Mouse (Mus musculus) cortical plate, adult 2 months (tissue): ENCODE measurements around the gene Ssu72. TPM values are rescaled to one million over a fixed set of nuclear protein-coding genes. Genes with fewer than 3 reads are reported as not detected.
A peak's percentile ranks its signal among the peaks of the same experiment; 100 is the strongest.
"Not testable (repeated sequence)": the region's sequence is repeated elsewhere in the genome, so short reads cannot be mapped to it uniquely, and the experiment has no call there.

ENCODE experiments used
- H3K27ac ChIP-seq: fragments of 200-500 bp; 2 replicates; pipeline ENCODE4 v1.5.1; 2012; ENCODE audit warnings: low read length, control low read depth, inconsistent platforms; ENCODE audit not compliant: insufficient read depth
- H3K4me1 ChIP-seq: fragments of 200-500 bp; 2 replicates; pipeline ENCODE4 v1.6.1; 2011; ENCODE audit warnings: low read length; ENCODE audit not compliant: control insufficient read depth, insufficient read depth
- H3K4me3 ChIP-seq: fragments of 200-500 bp; 2 replicates; pipeline ENCODE4 v1.5.1; 2011; ENCODE audit warnings: mild to moderate bottlenecking, low read length, control low read depth; ENCODE audit not compliant: insufficient read depth
- CTCF ChIP-seq: fragments of 200-500 bp; IDR thresholded peaks from 2 replicates; pipeline ENCODE4 v1.5.1; 2011; ENCODE audit warnings: mild to moderate bottlenecking, control low read depth, low read length; ENCODE audit not compliant: insufficient read depth; ENCODE audit errors: extremely low read depth
- POLR2A ChIP-seq: fragments of 200-500 bp; IDR thresholded peaks from 2 replicates; pipeline ENCODE4 v1.6.1; 2011; ENCODE audit warnings: mild to moderate bottlenecking, low read length, control low read depth; ENCODE audit not compliant: insufficient read depth; ENCODE audit errors: extremely low read depth
- polyA plus RNA-seq: library from polyadenylated mRNA; depleted of rRNA; stranded (reverse); fragments of >200 nt; gene quantifications from 2 replicates; pipeline ENCODE4 v1.2.3, GENCODE M21; 2012

Gene Ssu72
- polyA plus RNA-seq, 1 experiment: 138 TPM

GRCm38 (mm10) chr4:155734951-155735702 is 30.5 kb downstream of the Ssu72 start:
- H3K27ac ChIP-seq: peak overlapping the region; percentile 54
- TF ChIP-seq POLR2A (no peak), CTCF (no peak)
- peak overlapping the region; percentile 52 for H3K4me3 ChIP-seq
- peaks cover 11% of the 10 kb centered on the region for H3K4me1 ChIP-seq

DNA sequence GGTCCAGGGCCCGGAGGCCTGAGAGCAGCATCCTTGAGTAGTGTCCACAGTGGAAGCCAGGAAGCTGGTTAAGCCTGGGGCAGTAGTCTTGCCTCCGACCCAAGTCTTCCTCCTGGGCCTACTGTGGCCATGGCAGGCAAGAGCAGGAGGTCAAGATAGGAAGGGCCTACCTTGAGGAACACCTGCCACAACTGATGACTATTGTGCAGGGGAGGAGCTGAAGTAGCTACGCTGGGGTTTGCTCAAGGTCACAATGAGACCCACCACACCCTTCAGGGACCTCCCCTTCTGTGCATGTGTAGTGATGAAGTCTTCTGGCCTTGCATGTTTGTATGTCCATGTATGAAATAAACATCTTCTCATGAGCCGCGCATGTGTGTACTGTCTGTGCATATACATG is 31.2 kb downstream of the Ssu72 start:
- TF ChIP-seq POLR2A (no peak), CTCF (no peak)
- Histone ChIP-seq H3K27ac (peak overlapping the region; percentile 54; the same call in 1 of the 2 replicates), H3K4me3 (peak overlapping the region; percentile 52), H3K4me1 (peaks cover 11% of the 10 kb centered on the region)

DNA sequence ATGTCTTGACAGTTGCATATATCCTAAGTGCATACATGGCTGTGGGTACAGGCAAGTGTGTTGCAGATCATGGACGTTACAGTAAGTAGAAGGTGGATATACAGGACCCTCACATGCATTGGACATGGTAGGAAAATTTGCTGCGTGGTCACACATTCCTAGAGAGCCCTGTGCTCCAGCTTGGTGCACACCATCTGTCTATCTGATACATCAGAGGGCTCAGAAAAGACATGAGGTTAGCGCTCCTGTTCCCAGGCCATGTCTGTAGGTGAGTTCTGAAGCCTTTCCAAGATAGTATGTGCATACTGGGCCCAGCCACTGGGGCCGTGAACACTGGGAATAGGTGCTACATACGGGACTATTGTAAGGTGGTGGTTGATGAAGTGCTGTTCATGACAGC is 31.8 kb downstream of the Ssu72 start:
- Histone ChIP-seq H3K4me1 (peaks cover 11% of the 10 kb centered on the region), H3K27ac (no peak overlapping the region), H3K4me3 (peak overlapping the region; percentile 52; the same call in 1 of the 2 replicates)
- TF ChIP-seq POLR2A (no peak), CTCF (no peak)

GRCm38 (mm10) chr4:155738262-155738661 is 33.7 kb downstream of the Ssu72 start:
- Histone ChIP-seq H3K4me1 (peaks cover 11% of the 10 kb centered on the region), H3K27ac (no peak overlapping the region), H3K4me3 (no peak overlapping the region)
- TF ChIP-seq POLR2A (no peak), CTCF (no peak)

DNA sequence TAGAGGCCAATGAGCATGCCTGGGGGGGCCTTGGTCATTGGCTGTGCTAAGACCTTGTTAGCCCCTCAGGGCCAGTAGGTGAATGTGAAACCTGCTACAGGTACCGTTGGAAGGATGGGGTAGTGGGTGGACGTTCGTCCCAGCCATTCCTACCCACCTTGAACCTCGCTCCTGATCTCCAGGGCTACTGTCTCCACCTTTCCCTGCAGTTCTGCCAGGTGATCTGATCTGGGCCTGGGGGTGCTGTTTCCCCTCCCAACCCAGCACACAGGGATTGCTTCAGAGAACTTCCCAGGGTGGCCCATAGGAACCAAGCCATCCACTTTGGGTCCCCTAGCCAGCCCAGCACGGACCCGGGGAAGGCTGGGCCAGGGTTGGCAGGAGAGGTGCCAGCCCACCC is 34.6 kb downstream of the Ssu72 start:
- peaks cover 11% of the 10 kb centered on the region for H3K4me1 ChIP-seq
- no peak overlapping the region for H3K27ac ChIP-seq
- no peak overlapping the region for H3K4me3 ChIP-seq
- TF ChIP-seq CTCF (no peak), POLR2A (no peak)

- TF ChIP-seq POLR2A (peak; percentile 25; the same call in 1 of the 2 replicates), CTCF (no peak)
- no peak overlapping the region for H3K27ac ChIP-seq
- H3K4me3 ChIP-seq: no peak overlapping the region
- peaks cover 11% of the 10 kb centered on the region for H3K4me1 ChIP-seq
Observed at GRCm38 (mm10) chr4:155739741-155740636, 35.4 kb downstream of the Ssu72 start.

GRCm38 (mm10) chr4:155740681-155741080 is 36.1 kb downstream of the Ssu72 start:
- not testable (repeated sequence) for H3K27ac ChIP-seq, H3K4me3 ChIP-seq
- 0 out of 2 replicates have a peak, but pooled peaks have one; percentile 7 for TF ChIP-seq POLR2A
- H3K4me1 ChIP-seq: peaks cover 11% of the 10 kb centered on the region

- TF ChIP-seq POLR2A (no peak), CTCF (no peak)
- Histone ChIP-seq H3K4me3 (no peak overlapping the region), H3K27ac (no peak overlapping the region), H3K4me1 (peaks cover 6% of the 10 kb centered on the region)
Observed at GRCm38 (mm10) chr4:155742684-155743083, 38.1 kb downstream of the Ssu72 start.

- Histone ChIP-seq H3K27ac (no peak overlapping the region), H3K4me1 (no peaks in the 10 kb centered on the region), H3K4me3 (no peak overlapping the region)
- TF ChIP-seq POLR2A (no peak), CTCF (no peak)
Observed at GRCm38 (mm10) chr4:155744474-155744873, 39.9 kb downstream of the Ssu72 start.
